Mouse (Mus musculus) midbrain, postnatal 0 days (tissue): Measurements from ENCODE around the gene Tspear. TPM values are rescaled to one million over a fixed set of nuclear protein-coding genes. Genes with fewer than 3 reads are reported as not detected.

Experiments
- ATAC-seq: fragments of 200-750 bp; cut with Nextera tagmentation; 2 replicates; pipeline ENCODE4 v1.8.0; 2017; ENCODE audit warnings: moderate number of reproducible peaks, mild to moderate bottlenecking, moderate TSS enrichment, moderate library complexity; ENCODE audit not compliant: low FRiP score
- DNase-seq: peaks from one replicate; pipeline ENCODE4 v3.0.0-alpha.2; 2015; ENCODE audit warnings: low spot score
- H3K27ac ChIP-seq: fragments of 300-500 bp; sonication (generic); 2 replicates; pipeline ENCODE4 v1.5.1; 2014; ENCODE audit warnings: low read depth, mild to moderate bottlenecking, low read length, mixed read lengths
- H3K27me3 ChIP-seq: fragments of 300-500 bp; sonication (generic); 2 replicates; pipeline ENCODE4 v1.6.1; 2014; ENCODE audit warnings: low read length, control low read depth, mixed read lengths; ENCODE audit not compliant: insufficient read depth
- H3K36me3 ChIP-seq: fragments of 300-500 bp; sonication (generic); 2 replicates; pipeline ENCODE4 v1.6.1; 2014; ENCODE audit warnings: low read length, control low read depth, mixed read lengths; ENCODE audit not compliant: insufficient read depth
- H3K4me1 ChIP-seq: fragments of 300-500 bp; sonication (generic); 2 replicates; pipeline ENCODE4 v1.6.1; 2014; ENCODE audit warnings: mild to moderate bottlenecking, control low read depth, antibody characterized with exemption, low read length, mixed read lengths; ENCODE audit not compliant: insufficient read depth
- H3K4me2 ChIP-seq: fragments of 300-500 bp; sonication (generic); 2 replicates; pipeline ENCODE4 v1.6.1; 2014; ENCODE audit warnings: low read depth, mild to moderate bottlenecking, low read length, mixed read lengths; ENCODE audit not compliant: poor library complexity, severe bottlenecking
- H3K4me3 ChIP-seq: fragments of 300-500 bp; sonication (generic); 2 replicates; pipeline ENCODE4 v1.5.1; 2014; ENCODE audit warnings: low read depth, mild to moderate bottlenecking, low read length, moderate library complexity
- H3K9ac ChIP-seq: fragments of 300-500 bp; sonication (generic); replicated peaks from 2 replicates; pipeline ENCODE4 v1.6.1; 2014; ENCODE audit warnings: mild to moderate bottlenecking, low read length, moderate library complexity, mixed read lengths; ENCODE audit not compliant: poor library complexity, severe bottlenecking
- H3K9me3 ChIP-seq: fragments of 300-500 bp; sonication (generic); 2 replicates; pipeline ENCODE4 v1.6.1; 2016; ENCODE audit warnings: low read length, control low read depth
- CTCF ChIP-seq: IDR thresholded peaks from 2 replicates; pipeline ENCODE4 v1.5.1; 2016; ENCODE audit warnings: antibody characterized with exemption, mild to moderate bottlenecking
- WGBS: fragments of 180-500 bp; shearing (Covaris S2); extraction: QIAGEN DNeasy Blood & Tissue Kit; methylation state at CpG from one replicate; pipeline ENCODE4 v1.1.7; 2014; 5-methylcytosine and 5-hydroxymethylcytosine counted together
- polyA plus RNA-seq: library from polyadenylated mRNA; unstranded; fragments of >200 nt; fragmentation: Nextera tagmentation; extraction: Ambion mirVana; gene quantifications from 2 replicates; pipeline ENCODE4 v1.2.1, GENCODE M21; 2015
- total RNA-seq: library from RNA; depleted of rRNA; stranded (reverse); fragments of >200 nt; gene quantifications from 2 replicates; pipeline ENCODE4 v1.2.3, GENCODE M21; 2014

Tspear gene
- total and polyA plus RNA-seq, 2 experiments from 2014 or later, result 0.63 to 1.5 TPM

DNA sequence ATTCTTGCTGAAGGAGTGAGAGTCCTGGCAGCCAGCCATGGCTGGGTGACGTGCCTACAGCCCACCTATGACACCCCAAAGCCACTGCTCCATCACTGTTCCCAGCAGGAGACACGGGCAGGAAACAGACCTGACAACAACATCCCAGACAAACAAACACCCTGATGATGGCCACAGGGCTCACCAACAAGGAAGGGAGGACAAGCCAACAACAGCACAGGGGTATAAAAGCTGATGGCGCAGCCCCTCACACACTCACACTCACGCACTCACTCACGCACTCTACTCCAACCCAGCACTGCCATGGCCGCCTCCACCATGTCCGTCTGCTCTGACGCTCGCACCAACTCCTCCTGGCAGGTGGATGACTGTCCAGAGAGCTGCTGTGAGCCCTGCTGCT lies 166.2 kb downstream of the Tspear start, which contains the start of gene Gm10318:
Gene Gm10318, plus strand, starts transcription at position 301 of the 400 bp plus-strand sequence.
- no peak within 1 kb of the TSS for H3K4me3 ChIP-seq
- ATAC-seq (no peak), DNase-seq (no peak)
- H3K27me3 ChIP-seq, result no peaks in the 10 kb centered on the region
- 75% methylated on average over 9 of the region's 9 CpGs for WGBS
- H3K4me2 ChIP-seq, result no peak within 1 kb of the TSS
- TF ChIP-seq CTCF, result no peak
- H3K36me3 ChIP-seq, result no peaks in the 10 kb centered on the region
- H3K9ac ChIP-seq, result no peak within 1 kb of the TSS
- no peaks in the 10 kb centered on the region for H3K4me1 ChIP-seq
- H3K27ac ChIP-seq, result no peak within 1 kb of the TSS
- H3K9me3 ChIP-seq, result no peaks in the 10 kb centered on the region

DNA sequence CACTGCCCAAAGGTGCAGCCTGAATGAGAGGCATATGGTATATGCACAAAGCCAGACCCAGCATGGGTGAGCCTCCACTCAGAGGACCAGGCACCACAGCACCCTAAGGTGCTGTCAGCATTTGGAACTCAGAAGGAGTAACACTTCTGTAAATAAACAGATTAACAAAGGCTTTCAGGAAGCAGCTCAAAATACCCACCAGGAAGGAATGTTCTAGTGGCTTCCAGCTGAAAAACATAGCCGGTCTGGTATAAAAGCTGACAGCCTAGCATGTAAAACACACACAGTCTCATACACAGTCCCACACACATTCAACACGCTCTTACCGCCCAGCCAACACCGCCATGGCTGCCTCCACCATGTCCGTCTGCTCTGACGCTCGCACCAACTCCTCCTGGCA lies 175.3 kb downstream of the Tspear start, which contains the start of gene Gm3285:
Gene Gm3285, plus strand, starts transcription at position 301 of the 400 bp plus-strand sequence.
- Histone ChIP-seq H3K36me3 (no peaks in the 10 kb centered on the region), H3K4me1 (no peaks in the 10 kb centered on the region), H3K9me3 (no peaks in the 10 kb centered on the region), H3K4me2 (no peak within 1 kb of the TSS), H3K4me3 (no peak within 1 kb of the TSS), H3K27me3 (no peaks in the 10 kb centered on the region), H3K27ac (no peak within 1 kb of the TSS), H3K9ac (no peak within 1 kb of the TSS)
- no peak for TF ChIP-seq CTCF
- DNase-seq (no peak), ATAC-seq (no peak)
- WGBS, result 50% methylated on average over 7 of the region's 7 CpGs

DNA sequence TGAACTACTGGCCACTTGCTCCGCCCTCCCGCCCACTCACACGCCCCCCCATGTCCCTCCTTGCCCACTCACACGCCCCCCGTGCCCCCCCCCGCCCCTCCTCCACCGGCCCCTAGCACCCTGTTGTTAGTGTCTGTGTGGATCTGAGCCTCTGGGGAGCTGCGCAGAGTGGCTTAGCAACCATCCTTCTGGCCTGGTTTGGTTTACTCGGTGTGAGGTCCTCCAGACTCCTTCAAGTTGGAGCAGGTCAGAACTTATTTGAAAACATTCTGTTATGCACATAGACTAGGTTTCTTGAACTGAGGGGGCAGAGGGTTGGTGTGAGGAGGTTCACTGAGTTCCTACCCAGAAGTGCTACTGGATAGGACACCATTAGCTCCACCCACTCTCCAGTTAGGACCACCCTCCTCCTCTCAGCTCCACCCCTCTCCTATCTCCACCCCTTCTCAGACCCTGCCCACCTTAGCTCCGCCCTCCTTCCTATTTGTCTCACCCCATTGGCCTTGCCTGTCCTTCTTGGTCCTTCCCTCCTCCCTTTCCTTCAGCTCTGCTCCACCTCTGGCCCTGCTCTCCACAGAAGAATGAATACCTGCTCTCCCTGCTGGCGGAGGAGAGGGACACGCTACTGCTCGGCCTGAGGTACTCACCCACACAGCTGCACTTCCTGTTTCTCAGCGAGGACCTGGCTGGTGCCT lies 177.8 kb downstream of the Tspear start:
- Histone ChIP-seq H3K9ac (0 out of 2 replicates have a peak overlapping the region, but pooled peaks have one; percentile 8), H3K36me3 (no peaks in the 10 kb centered on the region), H3K4me3 (peak overlapping the region; percentile 12), H3K4me2 (peak overlapping the region; percentile 22), H3K9me3 (no peaks in the 10 kb centered on the region), H3K27me3 (no peaks in the 10 kb centered on the region), H3K27ac (no peak overlapping the region), H3K4me1 (no peaks in the 10 kb centered on the region)
- DNase-seq (peak; percentile 46), ATAC-seq (peak; percentile 84)
- WGBS, result 48% methylated on average over 13 of the region's 14 CpGs
- peak; percentile 26; the same call in 1 of the 2 replicates for TF ChIP-seq CTCF

DNA sequence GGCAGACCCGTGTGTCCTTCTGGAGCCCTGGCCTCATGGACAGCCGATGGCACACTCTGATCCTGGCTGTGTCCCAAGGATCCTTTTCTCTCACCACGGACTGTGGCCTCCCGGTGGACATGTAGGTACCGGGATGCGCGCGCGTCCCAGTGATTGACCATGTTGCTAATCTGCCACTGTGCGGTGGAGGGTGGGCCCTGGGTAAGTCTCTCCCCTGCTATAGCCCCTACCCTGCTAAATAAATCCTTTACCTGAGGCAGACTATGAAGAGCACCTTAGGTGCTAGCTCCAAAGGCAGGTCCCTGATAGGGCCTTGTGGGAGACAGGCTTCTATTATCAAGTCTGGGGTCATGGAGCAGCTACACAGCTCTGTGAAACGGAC lies 178.4 kb downstream of the Tspear start:
- Histone ChIP-seq H3K27ac (no peak overlapping the region), H3K9ac (0 out of 2 replicates have a peak overlapping the region, but pooled peaks have one; percentile 8), H3K36me3 (no peaks in the 10 kb centered on the region), H3K4me2 (peak overlapping the region; percentile 22), H3K9me3 (no peaks in the 10 kb centered on the region), H3K4me1 (no peaks in the 10 kb centered on the region), H3K27me3 (no peaks in the 10 kb centered on the region), H3K4me3 (peak overlapping the region; percentile 12)
- no peak for TF ChIP-seq CTCF
- no peak for DNase-seq
- ATAC-seq, result no peak
- 39% methylated on average over 11 of the region's 11 CpGs for WGBS

- Histone ChIP-seq H3K27me3 (no peaks in the 10 kb centered on the region), H3K4me3 (no peak overlapping the region), H3K36me3 (no peaks in the 10 kb centered on the region), H3K4me1 (no peaks in the 10 kb centered on the region), H3K9me3 (no peaks in the 10 kb centered on the region), H3K27ac (no peak overlapping the region), H3K9ac (no peak overlapping the region), H3K4me2 (no peak overlapping the region)
- no peak for DNase-seq
- no peak for TF ChIP-seq CTCF
- ATAC-seq, result no peak
- WGBS, result 35% methylated on average over 1 of the region's 1 CpGs
These were observed 181.2 kb downstream of the Tspear start for GRCm38 (mm10) chr10:77867546-77867945.

- no peak for ATAC-seq
- no peak for TF ChIP-seq CTCF
- no peak overlapping the region for H3K9ac ChIP-seq
- no peaks in the 10 kb centered on the region for H3K36me3 ChIP-seq
- H3K27ac ChIP-seq, result no peak overlapping the region
- H3K4me1 ChIP-seq, result no peaks in the 10 kb centered on the region
- no peaks in the 10 kb centered on the region for H3K9me3 ChIP-seq
- H3K4me3 ChIP-seq, result no peak overlapping the region
- 87% methylated on average over 7 of the region's 7 CpGs for WGBS
- no peaks in the 10 kb centered on the region for H3K27me3 ChIP-seq
- H3K4me2 ChIP-seq, result no peak overlapping the region
- DNase-seq, result no peak
These were observed 183.3 kb downstream of the Tspear start for GRCm38 (mm10) chr10:77869651-77870050.
